Mouse (Mus musculus) cerebellum, postnatal 10 days (tissue): ENCODE measurements around the gene Prdm16.

ENCODE experiments used
- DNase-seq, 2 experiments: peaks; one replicate each; pipeline ENCODE4 v3.0.0; 2021; ENCODE audit warnings: mixed read lengths in 2 of 2

Prdm16 gene

DNA sequence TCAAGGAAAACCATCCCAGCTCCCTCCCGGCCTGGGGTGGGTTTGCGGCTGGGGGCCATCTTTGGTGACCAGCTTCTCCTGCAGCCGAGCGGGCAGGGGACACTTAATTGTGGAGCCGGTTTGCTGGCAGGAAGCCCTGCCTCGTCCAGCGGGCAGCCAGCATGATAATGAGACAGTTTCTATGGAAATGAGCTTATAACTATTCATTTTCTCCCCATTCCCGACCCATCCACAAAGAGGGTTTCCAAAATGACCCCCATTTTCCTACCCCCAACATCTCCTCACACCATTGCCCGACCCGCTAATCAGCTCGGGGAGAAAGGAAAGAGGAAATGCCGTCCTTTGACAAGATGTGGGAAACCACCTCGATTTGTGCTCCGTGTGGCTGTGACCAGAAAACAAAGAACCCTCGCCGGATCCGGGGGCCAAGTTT lies 86.7 kb downstream of the Prdm16 start:
- peak; percentile 74 to 78 for DNase-seq

DNA sequence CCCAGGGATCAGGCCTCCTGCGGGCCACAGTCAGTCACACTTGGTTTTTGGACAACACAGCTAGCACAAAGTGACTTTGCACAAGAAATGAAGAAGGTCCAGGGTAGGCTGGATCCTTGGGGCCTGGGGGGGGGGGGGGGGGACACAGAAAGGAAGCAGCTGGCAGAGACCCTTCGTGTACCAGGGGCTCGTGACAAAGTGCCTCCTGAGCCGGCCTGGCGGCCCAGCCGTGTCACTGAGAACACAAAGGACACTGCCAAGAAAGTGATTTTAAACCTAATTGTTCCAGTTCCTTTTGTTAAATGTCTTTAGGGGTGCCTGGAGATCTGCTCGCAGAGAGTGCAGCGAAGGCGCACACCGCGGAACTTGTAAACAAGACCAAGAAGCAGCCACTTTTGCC lies 87.2 kb downstream of the Prdm16 start:
- no peak for DNase-seq

DNA sequence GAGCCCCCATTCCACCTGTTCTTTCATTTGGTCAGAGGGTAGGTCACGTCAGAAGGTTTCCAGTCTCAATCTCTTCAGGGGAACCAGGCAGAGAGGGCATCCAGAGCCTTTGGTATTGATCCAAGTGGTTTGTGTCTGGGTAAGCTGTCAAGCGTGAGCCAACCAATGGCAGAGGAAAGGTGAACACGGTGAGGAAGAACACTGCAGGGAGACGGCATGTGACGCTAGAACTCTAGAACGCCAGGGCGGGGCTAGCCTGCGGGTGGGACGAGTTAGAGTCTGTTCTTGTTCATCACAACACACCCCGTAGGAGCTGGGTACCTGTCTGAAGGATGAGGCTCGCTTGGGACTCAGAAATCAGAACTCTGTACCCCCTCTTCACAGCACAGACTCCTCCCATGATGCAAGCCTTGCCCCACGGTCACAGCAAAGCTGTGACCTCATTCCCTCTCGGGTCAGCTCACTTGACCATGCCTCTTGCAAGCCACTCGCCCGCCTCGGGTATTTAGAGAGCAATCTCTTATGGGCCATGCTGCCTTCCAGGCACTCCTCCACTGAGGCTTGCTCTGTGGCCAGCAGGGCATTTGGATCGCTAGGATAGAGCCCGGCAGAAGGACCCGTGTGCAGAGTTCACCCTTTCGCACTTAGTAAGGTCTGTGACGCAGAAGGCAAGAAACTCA lies 89.4 kb downstream of the Prdm16 start:
- no peak for DNase-seq

DNA sequence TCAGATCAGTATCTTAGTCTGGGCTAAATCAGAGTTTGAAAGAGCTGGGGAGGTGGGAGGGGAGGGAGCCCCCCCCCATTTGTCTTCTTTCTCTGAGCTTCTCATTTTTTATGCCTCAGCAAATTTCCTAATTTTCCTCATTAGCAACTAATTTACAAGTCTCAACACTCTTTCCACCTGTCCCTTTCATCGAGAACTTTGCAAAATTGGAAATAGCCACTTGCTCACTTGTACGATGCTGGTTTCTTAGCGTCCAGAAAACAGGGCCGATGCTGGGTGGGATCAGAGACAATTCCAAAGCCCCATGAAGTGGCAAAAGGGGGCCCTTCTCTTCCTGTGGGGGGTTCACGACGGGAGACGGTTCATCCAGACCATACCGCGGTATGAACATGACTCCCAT lies 91.4 kb downstream of the Prdm16 start:
- no peak for DNase-seq

DNA sequence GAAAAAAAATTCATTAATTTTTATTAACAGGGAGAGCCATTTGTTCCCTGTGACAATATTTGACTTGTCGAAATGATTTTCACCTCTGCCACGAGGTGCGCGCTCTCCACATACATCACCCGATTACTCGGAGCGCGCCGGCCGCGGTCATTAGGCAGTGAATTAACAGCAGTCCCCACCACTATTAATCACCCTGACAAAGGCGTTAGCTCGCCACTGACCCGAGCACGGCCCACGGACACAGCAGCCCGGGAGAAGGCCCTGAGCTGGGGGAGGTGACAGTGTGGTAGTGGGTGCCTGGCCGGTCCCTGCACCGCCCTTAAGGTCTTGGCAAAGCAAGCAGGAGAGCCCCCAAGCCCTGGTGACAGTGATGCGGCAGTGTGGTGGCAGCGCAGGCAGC lies 92.8 kb downstream of the Prdm16 start:
- DNase-seq, result no peak

DNA sequence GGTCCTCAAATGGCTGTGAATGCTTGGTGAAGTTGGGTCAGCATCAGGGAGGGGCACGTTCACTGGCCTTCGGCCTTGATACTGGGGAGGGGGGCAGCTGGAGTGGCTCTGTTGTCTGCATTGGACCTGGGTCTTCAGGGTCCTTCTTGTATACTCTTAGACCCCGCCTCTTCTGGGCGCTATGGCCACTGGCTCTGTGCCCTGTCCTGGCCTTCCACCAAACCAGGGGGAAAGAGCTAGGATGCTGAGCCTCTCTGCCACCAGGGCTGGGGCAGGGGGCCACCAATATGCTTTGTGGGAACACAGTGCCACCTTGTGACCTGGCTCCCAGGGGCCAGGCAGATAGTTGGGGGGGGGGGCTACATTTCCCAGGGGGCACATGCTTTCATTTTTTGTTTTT lies 93.5 kb downstream of the Prdm16 start:
- DNase-seq, result peak; percentile 81 to 87

DNA sequence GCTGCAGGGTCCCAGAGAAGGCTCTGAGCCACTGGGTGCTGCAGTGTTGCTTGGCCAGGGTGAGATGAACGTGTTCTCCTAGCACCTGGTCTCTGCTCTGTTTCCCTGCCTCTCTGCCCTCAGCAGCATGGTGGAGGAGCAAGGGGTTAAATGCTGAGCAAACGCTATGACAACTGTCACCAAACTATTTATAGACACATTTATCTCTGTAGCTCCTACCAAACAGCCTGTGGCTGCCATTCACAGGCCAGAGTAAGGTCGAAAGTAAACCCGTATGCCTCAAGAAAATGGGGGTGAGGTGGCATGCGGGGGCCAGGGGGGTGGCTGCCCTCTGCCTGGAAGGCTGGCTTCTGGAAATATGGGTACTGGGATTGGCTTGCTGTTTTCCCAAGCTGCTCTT lies 94.1 kb downstream of the Prdm16 start:
- no peak for DNase-seq

DNA sequence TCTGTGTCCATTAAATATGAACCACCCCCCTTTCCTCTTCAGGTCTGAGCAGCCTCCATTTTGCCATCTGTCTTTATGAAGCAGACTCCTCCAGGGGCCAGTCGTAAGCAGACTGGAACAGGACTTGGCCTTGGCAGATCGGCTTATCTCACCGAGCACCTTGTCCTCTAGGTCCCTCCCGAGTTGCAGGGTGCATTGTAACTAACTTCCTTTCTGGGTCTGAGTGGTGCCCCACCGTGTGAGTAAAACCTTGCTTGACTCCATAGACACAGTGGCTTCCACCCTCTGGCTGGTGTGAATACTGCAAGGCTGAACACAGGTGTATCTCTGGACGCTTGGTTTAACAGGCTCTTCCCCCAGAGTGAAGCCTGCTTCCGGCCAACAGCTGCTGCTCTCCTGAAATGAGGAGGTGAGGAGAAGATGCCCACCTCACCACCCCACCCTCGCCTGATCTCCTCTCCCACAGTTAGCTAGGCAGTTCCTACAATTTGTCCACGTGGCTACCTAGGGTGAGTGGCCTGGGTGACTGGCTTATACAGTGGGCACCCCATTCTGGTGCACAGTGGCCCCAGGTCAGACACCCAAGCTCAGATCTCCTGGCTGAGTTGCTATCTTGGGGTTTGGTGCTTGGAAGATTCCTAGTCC lies 94.9 kb downstream of the Prdm16 start:
- DNase-seq, result no peak

DNA sequence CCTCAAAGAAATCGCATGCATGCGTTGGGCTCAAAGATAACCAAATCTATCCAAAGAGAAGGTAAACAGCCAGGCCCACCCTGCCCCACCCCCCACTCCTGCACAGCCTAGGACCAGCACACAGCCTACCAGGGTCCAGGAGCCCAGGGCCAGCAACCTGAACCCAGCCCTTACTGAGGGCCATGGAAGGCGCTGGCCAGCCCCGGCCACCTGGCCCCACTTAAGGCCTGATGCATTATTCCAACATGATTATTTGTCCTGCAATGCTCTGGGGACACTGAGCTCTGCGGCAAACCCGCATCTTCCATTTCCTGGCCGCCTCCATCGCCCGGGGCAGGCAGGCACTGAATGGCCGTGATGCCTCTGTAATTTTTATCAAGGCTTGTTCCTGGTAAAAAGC lies 96.0 kb downstream of the Prdm16 start:
- DNase-seq, result no peak

DNA sequence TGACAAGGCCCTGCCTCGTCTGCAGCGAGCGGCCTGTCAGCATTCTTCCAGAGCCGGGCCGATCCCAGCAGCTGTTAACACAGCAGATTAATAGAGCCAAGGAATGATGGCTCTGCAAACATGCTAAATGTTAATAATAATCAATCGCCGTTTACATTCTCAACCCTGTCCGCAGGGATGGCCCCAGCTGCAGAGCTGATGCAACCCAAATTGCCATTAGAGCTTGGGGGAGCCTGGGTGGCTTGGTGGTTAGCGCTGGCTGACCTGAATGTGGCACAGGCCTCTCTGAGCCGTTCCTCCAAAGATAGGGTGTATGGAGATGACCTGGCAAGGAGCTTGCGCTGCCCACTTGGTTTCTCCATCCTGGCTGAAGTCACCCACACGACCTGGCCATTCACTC lies 97.0 kb downstream of the Prdm16 start:
- no peak for DNase-seq

DNA sequence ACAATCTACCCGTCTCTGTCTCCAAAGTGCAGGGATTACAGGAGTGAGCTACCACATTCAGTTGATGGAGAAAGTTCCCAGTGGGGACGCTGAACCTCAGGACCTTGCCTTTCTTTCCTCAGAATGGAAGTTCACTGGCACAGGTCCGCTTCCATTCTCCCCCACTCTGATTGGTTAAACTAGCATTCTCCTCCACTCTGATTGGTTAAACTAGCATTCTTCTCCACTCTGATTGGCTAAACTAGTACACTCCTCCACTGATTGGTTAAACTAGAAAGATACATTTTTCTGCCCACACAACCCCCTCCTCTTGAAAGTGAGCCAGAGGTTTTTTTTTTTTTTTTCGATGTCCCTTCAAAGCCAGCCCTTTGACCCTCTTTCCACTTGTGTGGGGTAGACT lies 97.9 kb downstream of the Prdm16 start:
- DNase-seq, result no peak

DNA sequence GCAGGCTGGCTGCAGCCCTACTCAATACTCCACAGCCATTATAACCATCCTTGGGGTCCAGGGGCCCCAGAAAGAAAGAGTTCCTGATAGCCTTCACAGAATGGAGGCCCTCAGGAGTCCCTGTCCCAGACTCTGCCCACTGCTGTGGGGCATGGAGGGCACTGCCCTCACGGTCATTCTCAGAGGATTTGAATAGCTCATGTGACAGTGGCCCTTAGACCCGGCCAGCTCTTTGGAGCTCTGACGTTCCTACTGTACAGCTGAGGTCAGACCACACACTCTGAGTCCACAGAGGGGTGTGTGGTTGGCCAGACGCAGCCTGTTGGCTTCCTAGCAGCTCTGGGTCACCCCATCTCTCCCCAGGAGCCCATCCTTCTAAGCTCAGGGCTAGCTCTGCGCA lies 100.6 kb downstream of the Prdm16 start:
- no peak for DNase-seq

DNA sequence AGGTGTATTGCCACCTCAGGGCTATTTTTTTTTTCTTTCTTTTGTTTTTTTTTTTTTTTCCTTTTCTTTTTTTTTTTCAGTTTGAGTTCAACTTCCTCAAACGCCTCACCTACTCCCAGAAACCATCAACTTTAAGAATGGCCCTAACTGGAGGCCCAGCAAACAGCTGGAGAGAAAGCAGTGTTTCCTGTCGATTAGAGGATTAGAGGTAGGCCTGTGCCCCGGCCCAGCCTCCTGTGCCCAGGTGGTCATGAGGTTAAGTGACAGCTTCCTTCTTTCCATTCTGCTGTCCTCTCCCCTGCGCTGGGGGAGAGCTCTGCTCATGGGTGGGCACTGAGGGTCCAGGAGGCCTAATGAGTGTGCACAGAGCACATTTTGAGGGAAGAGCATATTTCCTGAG lies 105.3 kb downstream of the Prdm16 start:
- DNase-seq, result no peak

DNA sequence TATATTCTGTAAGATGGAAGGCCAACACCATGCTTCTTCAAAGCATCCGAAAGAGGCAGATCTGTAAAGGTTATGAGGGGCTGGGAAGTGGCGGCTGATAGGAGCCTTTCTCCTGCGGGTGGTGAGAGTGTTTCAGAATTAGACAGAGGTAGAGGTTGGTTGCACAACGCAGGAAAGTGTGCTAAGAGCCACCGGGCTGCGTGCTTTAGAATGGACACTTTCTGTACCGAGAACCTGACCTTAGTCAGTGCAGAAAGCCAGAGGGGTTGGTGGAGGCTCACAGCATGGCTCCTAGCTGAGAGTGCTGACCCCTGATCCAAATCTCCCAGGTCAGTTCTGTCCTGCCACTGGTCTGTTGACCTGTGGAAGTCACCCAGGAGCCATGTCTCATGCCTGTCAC lies 106.3 kb downstream of the Prdm16 start:
- no peak for DNase-seq

DNA sequence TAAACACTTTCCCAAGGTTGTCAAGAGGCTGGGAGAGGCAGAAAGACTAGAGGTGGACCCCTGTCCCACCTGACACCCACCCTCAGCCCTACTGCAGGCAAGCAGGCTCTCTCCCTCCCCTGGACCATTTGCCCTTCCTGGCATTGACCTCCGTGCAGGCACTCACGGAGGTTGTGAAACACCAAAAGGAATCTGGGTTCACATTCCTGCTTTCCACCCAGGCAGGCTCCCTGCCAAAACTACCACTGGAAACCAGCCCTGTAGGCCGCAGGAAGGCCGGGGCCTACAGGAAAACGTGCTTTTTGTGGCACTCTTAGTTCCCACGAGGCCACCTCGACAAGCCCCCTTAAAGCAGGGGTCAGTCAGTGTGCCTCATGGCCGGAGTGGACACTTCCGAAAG lies 109.2 kb downstream of the Prdm16 start:
- no peak for DNase-seq

DNA sequence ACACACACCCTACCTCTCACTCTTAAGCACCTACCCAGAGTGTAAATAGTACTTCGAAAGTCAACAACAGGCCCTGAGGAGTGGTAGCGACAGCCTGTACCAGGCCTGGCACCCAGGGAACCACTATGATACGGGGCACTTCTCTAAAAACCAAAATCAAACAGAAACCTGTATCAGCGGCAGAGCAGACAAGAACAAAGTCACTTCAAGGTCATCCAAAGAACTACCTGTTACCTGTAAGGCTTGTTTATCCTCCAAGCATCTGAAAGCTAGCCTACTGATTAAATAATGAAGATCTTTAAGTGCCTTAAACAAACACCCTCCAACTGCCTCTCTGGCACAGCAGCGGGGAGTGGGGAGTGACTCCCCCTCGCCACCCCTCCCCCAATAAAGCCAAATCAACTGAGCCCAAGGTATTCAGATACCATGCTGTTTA lies 110.3 kb downstream of the Prdm16 start:
- DNase-seq, result no peak

DNA sequence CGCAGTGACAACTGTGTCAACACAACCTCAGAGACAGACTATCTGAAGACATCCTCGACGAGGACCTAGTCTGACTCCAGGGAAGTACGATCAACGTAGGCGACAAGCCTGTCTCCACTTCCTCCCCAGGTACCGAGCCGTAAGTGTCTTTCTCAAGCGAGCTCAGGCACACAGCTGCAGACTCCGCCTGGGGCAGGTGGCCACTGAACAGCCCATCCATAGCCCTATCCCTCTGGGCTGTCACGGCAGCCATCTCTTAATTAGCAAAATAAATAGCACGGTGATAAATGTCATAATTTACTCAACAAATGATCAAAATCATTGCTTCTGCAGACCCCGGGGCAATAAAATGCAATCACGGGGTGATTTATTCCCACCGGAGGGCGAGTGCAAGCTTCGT lies 112.8 kb downstream of the Prdm16 start:
- DNase-seq, result no peak

DNA sequence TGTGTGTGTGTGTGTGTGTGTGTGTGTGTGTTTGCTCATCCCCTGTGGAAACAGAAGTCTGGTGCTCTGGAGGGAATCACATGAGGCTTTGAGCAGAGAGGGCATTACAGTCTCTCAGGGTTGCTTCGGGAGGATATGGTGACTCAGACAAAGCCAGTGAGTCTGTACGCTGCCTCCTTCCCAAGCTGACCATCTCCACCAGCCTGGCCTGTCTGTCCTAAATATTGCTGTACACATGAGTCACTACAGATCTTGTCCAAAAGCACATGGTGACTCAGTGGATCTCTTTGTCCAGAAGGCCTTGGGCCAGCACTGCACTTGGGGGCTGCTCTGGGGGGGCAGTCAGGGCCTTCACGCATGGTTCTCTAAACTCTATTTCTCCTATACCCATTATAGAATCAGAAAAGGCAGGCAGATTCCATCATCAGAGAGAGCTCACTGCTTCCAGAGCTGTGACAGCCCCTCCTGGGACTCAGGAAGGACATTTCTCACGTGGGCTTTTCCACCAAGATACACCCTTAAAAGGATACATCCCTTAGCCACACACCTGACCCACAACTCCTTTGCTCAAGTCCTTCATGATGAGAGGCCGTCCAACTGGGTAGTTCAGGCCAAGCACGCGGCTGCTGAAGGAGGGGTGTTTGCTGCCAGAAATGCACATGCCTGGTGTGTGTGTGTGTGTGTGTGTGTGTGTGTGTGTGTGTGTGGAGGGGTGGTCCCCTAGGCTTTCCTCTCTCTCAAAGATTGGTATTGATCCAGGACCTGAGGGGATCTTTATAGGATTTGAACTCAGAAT lies 114.6 kb downstream of the Prdm16 start:
- no peak for DNase-seq

DNA sequence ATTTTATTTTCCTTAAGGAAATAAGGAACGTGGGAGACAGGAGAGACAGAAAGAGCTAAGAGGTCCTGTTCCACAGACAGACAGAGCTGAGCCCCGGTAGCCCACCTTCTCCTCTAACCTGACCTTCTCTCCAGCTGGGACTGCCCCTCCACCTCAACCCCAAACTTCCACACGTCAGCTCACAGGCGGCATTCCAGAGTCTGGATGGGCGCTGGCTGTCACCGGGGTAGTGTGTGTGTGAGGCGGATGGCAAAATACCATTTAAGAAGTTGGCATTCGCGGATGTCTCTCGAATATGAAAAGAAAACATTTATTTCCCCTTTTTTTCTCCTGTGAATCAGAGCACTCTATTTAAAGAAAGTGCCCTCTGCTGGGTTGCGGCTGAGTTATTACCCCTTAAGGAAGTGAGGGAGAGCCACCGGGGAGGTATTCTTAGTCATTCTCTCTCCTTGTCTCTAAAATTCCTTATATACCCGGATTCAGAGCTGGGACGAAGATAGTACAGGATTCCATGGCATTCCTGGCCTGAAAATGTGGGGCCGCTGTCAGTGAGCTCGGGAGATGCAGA lies 117.1 kb downstream of the Prdm16 start:
- no peak for DNase-seq

DNA sequence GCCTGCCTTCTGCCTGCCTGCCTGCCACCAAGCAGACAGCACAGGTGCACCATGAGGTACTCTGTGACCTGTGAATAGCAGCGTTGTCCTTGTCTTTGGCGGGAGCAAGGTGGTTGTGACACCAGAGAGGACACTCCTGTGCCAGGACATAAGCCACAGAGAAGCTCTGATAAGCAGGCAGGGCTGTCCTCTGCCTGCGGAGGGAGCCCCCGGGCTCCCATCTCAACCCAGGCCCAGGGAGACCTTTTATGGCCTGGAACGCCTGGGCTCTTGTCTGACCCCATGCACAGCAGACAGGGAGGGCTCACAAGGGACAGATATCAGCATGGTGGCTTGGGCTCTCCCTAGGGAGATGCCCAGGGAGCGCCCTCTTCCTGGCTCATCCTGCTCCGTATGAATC lies 118.7 kb downstream of the Prdm16 start:
- DNase-seq, result no peak

DNA sequence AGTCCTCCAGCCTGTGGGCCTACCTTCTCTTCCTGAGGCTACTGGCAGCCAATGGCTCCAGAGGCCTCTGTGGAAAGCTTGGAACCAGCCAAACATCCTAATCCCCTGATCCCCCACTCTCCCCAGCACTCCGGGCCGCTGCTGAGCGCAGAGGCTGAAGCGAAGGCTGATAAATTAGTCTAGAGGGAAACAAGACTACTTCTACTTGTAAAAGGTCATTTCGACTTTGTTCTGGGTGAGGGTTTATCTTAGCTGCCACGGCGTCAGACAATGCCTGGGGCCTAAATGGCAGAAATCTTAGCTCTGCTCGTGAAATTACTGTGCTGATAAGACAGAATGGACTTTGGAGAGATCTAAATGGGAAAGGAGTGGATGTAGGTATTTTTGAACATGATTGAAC lies 120.2 kb downstream of the Prdm16 start:
- no peak for DNase-seq

DNA sequence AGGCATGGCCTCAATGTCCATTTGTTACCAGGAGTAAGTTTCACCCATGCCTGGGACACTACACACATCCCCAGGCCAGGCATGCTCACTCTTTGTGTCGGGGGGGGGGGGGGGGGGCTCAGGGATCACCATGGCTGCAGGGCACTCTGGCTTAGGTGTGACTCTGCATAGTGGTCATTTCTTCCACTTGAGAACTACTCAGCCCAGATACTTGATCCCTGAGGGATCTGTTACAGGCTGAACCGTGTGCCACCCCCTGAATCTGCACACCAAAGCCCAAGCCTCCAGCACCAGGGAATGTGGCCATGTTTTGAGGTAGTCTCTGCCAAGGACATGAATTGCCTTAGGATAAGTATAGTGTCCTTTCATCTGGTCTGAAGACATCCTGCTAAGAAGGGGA lies 123.0 kb downstream of the Prdm16 start:
- no peak for DNase-seq

DNA sequence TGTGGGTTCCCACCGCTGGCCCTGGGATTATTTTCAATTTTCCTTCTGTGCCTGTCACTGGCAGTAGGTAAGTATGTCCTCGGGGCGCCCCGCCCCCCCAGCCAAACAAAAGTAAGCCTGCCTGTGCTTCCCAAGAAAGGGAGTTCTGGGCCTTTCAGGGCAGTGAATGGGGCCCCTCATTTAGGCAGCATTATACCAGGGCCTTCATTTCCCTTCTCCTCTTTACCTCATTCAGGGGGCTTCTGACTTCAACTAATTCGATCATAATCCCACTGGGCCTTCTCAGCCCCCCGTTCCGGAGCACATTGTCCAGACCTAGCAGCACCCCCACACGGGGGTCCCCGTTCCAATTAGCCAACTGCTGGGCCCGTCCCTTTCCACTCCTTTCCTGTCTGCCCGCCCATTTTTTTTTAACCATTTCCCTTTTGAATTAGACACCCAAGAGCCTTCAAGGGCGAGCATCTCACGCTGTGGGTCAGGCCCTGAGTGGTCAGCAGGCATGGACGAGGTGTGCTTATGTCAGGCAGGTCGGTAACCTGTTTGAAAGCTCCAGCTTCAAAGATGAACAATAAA lies 124.1 kb downstream of the Prdm16 start:
- DNase-seq, result no peak
